Comparison of ENCODE assay signal across 8 mouse cellular contexts in genomic region chr3:32365546-32366245, GRCm38 (mm10). TPM values are rescaled to one million over a fixed set of nuclear protein-coding genes. Genes with fewer than 3 reads are reported as not detected.
DNase-seq lines count a peak whose midpoint lies in the region; ATAC-seq and TF ChIP-seq lines count a peak whose summit lies in the region.

Zmat3 (minus strand) TSS chr3:32366014.

- TF ChIP-seq POLR2A in CH12.LX (IDR thresholded peaks at IDR 0.05; ENCODE audit: low read depth, low read length) = peak; percentile 78

- no peaks in the 10 kb centered on the region for H3K27me3 ChIP-seq in CH12.LX (replicated peaks)
- no peaks in the 10 kb centered on the region for H3K27me3 ChIP-seq in forebrain, embryonic 13.5 days
- no peaks in the 10 kb centered on the region for H3K27me3 ChIP-seq in liver, postnatal 0 days (ENCODE audit: insufficient read depth, low read length)
- no peaks in the 10 kb centered on the region for H3K27me3 ChIP-seq in neural tube, embryonic 13.5 days

- TF ChIP-seq CTCF in CH12.LX (conservative IDR thresholded peaks at IDR 0.05 in 1 of 2, IDR thresholded peaks at IDR 0.05 in 1 of 2; ENCODE audit: low read depth in 2 of 2, low read length in 2 of 2) = no peak
- no peak for TF ChIP-seq CTCF in liver, postnatal 0 days (IDR thresholded peaks at IDR 0.05; ENCODE audit: low read depth)

- H3K79me2 ChIP-seq in CH12.LX (replicated peaks; ENCODE audit: control insufficient read depth, extremely low read depth, insufficient read depth, poor library complexity, severe bottlenecking) = peaks cover 37% of the 10 kb centered on the region

- H3K4me3 ChIP-seq in CH12.LX (replicated peaks in 1 of 3; ENCODE audit: low read depth in 2 of 3, low read length in 2 of 3, poor library complexity in 1 of 3) = peak within 1 kb of the TSS; percentile 82 to 97 (median 84)
- peak within 1 kb of the TSS; percentile 91 for H3K4me3 ChIP-seq in forebrain, embryonic 13.5 days
- peak within 1 kb of the TSS; percentile 83 for H3K4me3 ChIP-seq in liver, postnatal 0 days (ENCODE audit: low read depth, low read length)
- peak within 1 kb of the TSS; percentile 85 for H3K4me3 ChIP-seq in neural tube, embryonic 13.5 days

- peak; percentile 91 for ATAC-seq in forebrain, embryonic 13.5 days
- ATAC-seq in liver, postnatal 0 days = peak; percentile 84
- peak; percentile 91 for ATAC-seq in neural tube, embryonic 13.5 days (ENCODE audit: low read depth)

- 4% methylated on average over 30 of the region's 48 CpGs for WGBS in forebrain, embryonic 13.5 days
- WGBS in liver, postnatal 0 days (ENCODE audit: insufficient replicate concordance) = 3% methylated on average over 24 of the region's 48 CpGs
- 5% methylated on average over 30 of the region's 48 CpGs for WGBS in neural tube, embryonic 13.5 days

- peak; percentile 70 for DNase-seq in CH12.LX (ENCODE audit: extremely low read depth)
- DNase-seq in c-Kit-positive CD71-positive TER-119-positive erythroid progenitor cells, embryonic 14.5 days (ENCODE audit: low spot score) = peak; percentile 61
- DNase-seq in heart, postnatal 10 days = peak; percentile 86 to 89
- peak; percentile 79 for DNase-seq in layer of hippocampus, adult 11-12 months (ENCODE audit: low spot score)
- DNase-seq in liver, postnatal 0 days = peak; percentile 84
- peak; percentile 35 for DNase-seq in telencephalon, adult 2 months (ENCODE audit: low read depth, low spot score)

- H3K9ac ChIP-seq in CH12.LX (ENCODE audit: insufficient read depth, low read depth) = peak within 1 kb of the TSS; percentile 61
- peak within 1 kb of the TSS; percentile 94 for H3K9ac ChIP-seq in forebrain, embryonic 13.5 days
- peak within 1 kb of the TSS; percentile 71 for H3K9ac ChIP-seq in liver, postnatal 0 days (replicated peaks)
- peak within 1 kb of the TSS; percentile 90 for H3K9ac ChIP-seq in neural tube, embryonic 13.5 days

- H3K36me3 ChIP-seq in CH12.LX (replicated peaks in 1 of 2; ENCODE audit: control insufficient read depth in 1 of 2, insufficient read depth in 1 of 2, low read length in 1 of 2) = peaks cover 3 to 17% of the 10 kb centered on the region in 2 experiments
- H3K36me3 ChIP-seq in forebrain, embryonic 13.5 days (ENCODE audit: poor library complexity, severe bottlenecking) = 0 out of 2 replicates have a peak, but pooled peaks cover 2% of the 10 kb centered on the region
- no peaks in the 10 kb centered on the region for H3K36me3 ChIP-seq in liver, postnatal 0 days (replicated peaks; ENCODE audit: insufficient read depth, low read length)
- H3K36me3 ChIP-seq in neural tube, embryonic 13.5 days = no peaks in the 10 kb centered on the region

- peak; percentile 65 for TF ChIP-seq EP300 in CH12.LX (IDR thresholded peaks at IDR 0.05; ENCODE audit: low read length)
- TF ChIP-seq EP300 in liver, postnatal 0 days (IDR thresholded peaks at IDR 0.05; ENCODE audit: low read depth) = no peak

- H3K4me2 ChIP-seq in CH12.LX (ENCODE audit: insufficient read depth, low read depth, poor library complexity, severe bottlenecking) = peak within 1 kb of the TSS; percentile 79
- peak within 1 kb of the TSS; percentile 78 for H3K4me2 ChIP-seq in forebrain, embryonic 13.5 days
- peak within 1 kb of the TSS; percentile 94 for H3K4me2 ChIP-seq in liver, postnatal 0 days (ENCODE audit: low read depth, low read length)
- peak within 1 kb of the TSS; percentile 80 for H3K4me2 ChIP-seq in neural tube, embryonic 13.5 days

- in situ Hi-C loops in CH12.LX (cut with MboI; ENCODE audit: low pct_ligation_motif_present, low pct_unique_long_range_greater_than_20kb, low sequenced_read_pairs) = no loop called here

- no peaks in the 10 kb centered on the region for H3K9me3 ChIP-seq in CH12.LX (replicated peaks; ENCODE audit: low read length)
- no peaks in the 10 kb centered on the region for H3K9me3 ChIP-seq in forebrain, embryonic 13.5 days (replicated peaks)
- H3K9me3 ChIP-seq in liver, postnatal 0 days (ENCODE audit: low read length) = no peaks in the 10 kb centered on the region
- no peaks in the 10 kb centered on the region for H3K9me3 ChIP-seq in neural tube, embryonic 13.5 days

- intact Hi-C loops in heart, postnatal 10 days (cut with DNase I) = loop anchor here (2.0 kb wide), 1 partner anchor 29 kb away; no protein-coding TSS in a partner anchor

- TF ChIP-seq RAD21 in CH12.LX (IDR thresholded peaks at IDR 0.05; ENCODE audit: low read depth, low read length) = no peak

- H3K4me1 ChIP-seq in CH12.LX (ENCODE audit: control insufficient read depth in 1 of 2, insufficient read depth in 2 of 2) = peaks cover 17 to 54% of the 10 kb centered on the region in 2 experiments
- H3K4me1 ChIP-seq in forebrain, embryonic 13.5 days = peaks cover 28% of the 10 kb centered on the region
- H3K4me1 ChIP-seq in liver, postnatal 0 days (ENCODE audit: insufficient read depth) = peaks cover 6% of the 10 kb centered on the region; the same call in 1 of the 2 replicates
- H3K4me1 ChIP-seq in neural tube, embryonic 13.5 days (replicated peaks) = peaks cover 46% of the 10 kb centered on the region

- peak within 1 kb of the TSS; percentile 82 for H3K27ac ChIP-seq in CH12.LX (ENCODE audit: insufficient read depth, low read depth)
- peak within 1 kb of the TSS; percentile 84 for H3K27ac ChIP-seq in forebrain, embryonic 13.5 days
- H3K27ac ChIP-seq in liver, postnatal 0 days (ENCODE audit: low read depth) = peak within 1 kb of the TSS; percentile 52; the same call in 1 of the 2 replicates
- peak within 1 kb of the TSS; percentile 95 for H3K27ac ChIP-seq in neural tube, embryonic 13.5 days (replicated peaks)

- dilution Hi-C loops in CH12.LX (cut with MboI; ENCODE audit: extremely low pct_ligation_motif_present, extremely low pct_unique_long_range_greater_than_20kb, low sequenced_read_pairs) = no loop called here

TF ChIP-seq in CH12.LX, 34 proteins besides CTCF, POLR2A, EP300 and RAD21:
- TF ChIP-seq USF2 (conservative IDR thresholded peaks at IDR 0.05; ENCODE audit: low read depth, low read length) (no peak), MAZ (IDR thresholded peaks at IDR 0.05; ENCODE audit: low read depth, low read length) (0 out of 2 replicates have a peak, but pooled peaks have one; percentile 53), KAT2A (IDR thresholded peaks at IDR 0.05; ENCODE audit: insufficient replicate concordance, low read length) (0 out of 2 replicates have a peak, but pooled peaks have one; percentile 43), NELFE (IDR thresholded peaks at IDR 0.05; ENCODE audit: low read depth, low read length) (peak; percentile 74; the same call in 1 of the 2 replicates), ELF1 (IDR thresholded peaks at IDR 0.05; ENCODE audit: low read depth, low read length) (peak; percentile 65), JUND (conservative IDR thresholded peaks at IDR 0.05; ENCODE audit: low read depth, low read length) (peak; percentile 69; the same call in 1 of the 2 replicates), TCF12 (IDR thresholded peaks at IDR 0.05; ENCODE audit: low read depth, low read length) (no peak), PAX5 (IDR thresholded peaks at IDR 0.05; ENCODE audit: low read length) (no peak), CHD2 (IDR thresholded peaks at IDR 0.05; ENCODE audit: low read length) (no peak), ZNF384 (IDR thresholded peaks at IDR 0.05; ENCODE audit: low read depth, low read length) (no peak), HCFC1 (IDR thresholded peaks at IDR 0.05; ENCODE audit: low read depth, low read length) (no peak), JUN (IDR thresholded peaks at IDR 0.05; ENCODE audit: insufficient read depth, low read depth, low read length) (peak; percentile 71; the same call in 1 of the 2 replicates), NRF1 (IDR thresholded peaks at IDR 0.05; ENCODE audit: low read depth, low read length) (peak; percentile 89), TBP (conservative IDR thresholded peaks at IDR 0.05; ENCODE audit: low read depth, low read length) (no peak), CHD1 (IDR thresholded peaks at IDR 0.05; ENCODE audit: low read depth, low read length) (peak; percentile 76; the same call in 1 of the 2 replicates), IRF4 (IDR thresholded peaks at IDR 0.05; ENCODE audit: low read depth, low read length) (peak; percentile 81), POLR2AphosphoS2 (IDR thresholded peaks at IDR 0.05; ENCODE audit: low read depth, low read length) (no peak), ETS1 (conservative IDR thresholded peaks at IDR 0.05; ENCODE audit: low read depth, low read length) (peak; percentile 56)

RNA-seq across cellular contexts. Expression of gene Zmat3, which starts in this region (rescaled TPM):
- total RNA-seq in CH12.LX (2012; rRNA removed) (18.6 and 21.6 TPM in 2 replicates), CH12.LX (2014; rRNA removed) (8.0 and 13.4 TPM in 2 replicates)
- 13.4 and 17.2 TPM in 2 replicates for polyA plus RNA-seq in CH12.LX (2012; ENCODE audit: insufficient read length, low read depth)
- 7.6 and 8.5 TPM in 2 replicates for polyA plus RNA-seq in forebrain, embryonic 13.5 days (2015; fragmentation: Nextera tagmentation; extraction: Ambion mirVana)
- total RNA-seq in heart, postnatal 10 days (2021) = 10 to 100 TPM; 11.2 to 12.1 TPM
- polyA plus RNA-seq in liver, postnatal 0 days (2015; fragmentation: Nextera tagmentation; extraction: Ambion mirVana) = 0.62 and 0.73 TPM in 2 replicates
- 7.5 and 8.1 TPM in 2 replicates for polyA plus RNA-seq in neural tube, embryonic 13.5 days (2015; fragmentation: Nextera tagmentation; extraction: Ambion mirVana)

Comparison
In these comparisons a context has a peak if more than half of its experiments do, and no peak if none do; other contexts are left out.
1. Peak in every context shown above with its lines: DNase-seq, ATAC-seq, H3K4me3 ChIP-seq and H3K27ac ChIP-seq.
2. Peak in DNase-seq, ATAC-seq, H3K4me3 ChIP-seq, H3K27ac ChIP-seq, H3K9ac ChIP-seq and H3K4me2 ChIP-seq in liver, postnatal 0 days; RNA of the gene not detected or under 1 TPM.
3. DNase-seq: peak in every context shown above with its lines; median percentile 88 in heart, postnatal 10 days; 84 in liver, postnatal 0 days; 79 in layer of hippocampus, adult 11-12 months; 70 in CH12.LX; 61 in c-Kit-positive CD71-positive TER-119-positive erythroid progenitor cells, embryonic 14.5 days; 35 in telencephalon, adult 2 months.